Mouse (Mus musculus) MEL (cell line): ENCODE data around the gene Cyp39a1.
A peak's percentile ranks its signal among the peaks of the same experiment; 100 is the strongest.

Source experiments
- CHD2 ChIP-seq: IDR thresholded peaks from 2 replicates; pipeline ENCODE4 v1.6.1; 2011; ENCODE audit warnings: low read length, improper control_type of control experiment
- CTCF ChIP-seq, 3 experiments: IDR thresholded peaks in 2 of 3; conservative IDR thresholded peaks in 1 of 3; 2 replicates each; pipeline ENCODE4 v1.5.1; 2011 to 2012; ENCODE audit warnings: low read length in 3 of 3, low read depth in 2 of 3, mild to moderate bottlenecking in 2 of 3, improper control_type of control experiment in 1 of 3, inconsistent platforms in 1 of 3, mixed read lengths in 1 of 3, moderate library complexity in 1 of 3; ENCODE audit not compliant: control insufficient read depth in 1 of 3, insufficient read depth in 1 of 3, poor library complexity in 1 of 3, severe bottlenecking in 1 of 3
- EP300 ChIP-seq, 2 experiments: IDR thresholded peaks; 2 replicates each; pipeline ENCODE4 v1.6.1; 2011; ENCODE audit warnings: improper control_type of control experiment in 2 of 2, low read length in 2 of 2, low read depth in 1 of 2, mild to moderate bottlenecking in 1 of 2
- GABPA ChIP-seq: IDR thresholded peaks from 2 replicates; pipeline ENCODE4 v1.6.1; 2012; ENCODE audit warnings: low read depth, mild to moderate bottlenecking, inconsistent platforms, low read length, improper control_type of control experiment, moderate library complexity
- MEF2A ChIP-seq: IDR thresholded peaks from 2 replicates; pipeline ENCODE4 v1.6.1; 2014; ENCODE audit warnings: low read depth, mild to moderate bottlenecking, inconsistent platforms, low read length, improper control_type of control experiment; ENCODE audit not compliant: poor library complexity, insufficient replicate concordance, severe bottlenecking; ENCODE audit errors: extremely low read depth
- MXI1 ChIP-seq: IDR thresholded peaks from 2 replicates; pipeline ENCODE4 v1.6.1; 2011; ENCODE audit warnings: mild to moderate bottlenecking, low read depth, low read length, improper control_type of control experiment
- POLR2A ChIP-seq, 2 experiments: IDR thresholded peaks; 2 replicates each; pipeline ENCODE4 v1.6.1; 2011 to 2012; ENCODE audit warnings: low read length in 2 of 2, mild to moderate bottlenecking in 2 of 2, control low read depth in 1 of 2, improper control_type of control experiment in 1 of 2, low read depth in 1 of 2, moderate library complexity in 1 of 2; ENCODE audit not compliant: control insufficient read depth in 1 of 2, insufficient read depth in 1 of 2, poor library complexity in 1 of 2
- RAD21 ChIP-seq: IDR thresholded peaks from 2 replicates; pipeline ENCODE4 v1.6.1; 2011; ENCODE audit warnings: mild to moderate bottlenecking, low read depth, low read length, improper control_type of control experiment
- SMC3 ChIP-seq: IDR thresholded peaks from 2 replicates; pipeline ENCODE4 v1.6.1; 2011; ENCODE audit warnings: low read depth, low read length, improper control_type of control experiment
- TAL1 ChIP-seq: IDR thresholded peaks from 2 replicates; pipeline ENCODE4 v1.6.1; 2012; ENCODE audit warnings: mild to moderate bottlenecking, inconsistent platforms, low read length, moderate library complexity, mixed read lengths
- USF1 ChIP-seq: IDR thresholded peaks from 2 replicates; pipeline ENCODE4 v1.6.1; 2014; ENCODE audit warnings: low read depth, mild to moderate bottlenecking, inconsistent platforms, low read length, improper control_type of control experiment, moderate library complexity
- USF2 ChIP-seq, 2 experiments: IDR thresholded peaks; 2 replicates each; pipeline ENCODE4 v1.6.1; 2011 to 2012; ENCODE audit warnings: improper control_type of control experiment in 2 of 2, low read length in 2 of 2, borderline replicate concordance in 1 of 2, inconsistent platforms in 1 of 2, low read depth in 1 of 2, mild to moderate bottlenecking in 1 of 2; ENCODE audit not compliant: insufficient read depth in 1 of 2
- ZMIZ1 ChIP-seq: IDR thresholded peaks from 2 replicates; pipeline ENCODE4 v1.6.1; 2012; ENCODE audit warnings: low read depth, mild to moderate bottlenecking, inconsistent platforms, low read length, improper control_type of control experiment, moderate library complexity

DNA sequence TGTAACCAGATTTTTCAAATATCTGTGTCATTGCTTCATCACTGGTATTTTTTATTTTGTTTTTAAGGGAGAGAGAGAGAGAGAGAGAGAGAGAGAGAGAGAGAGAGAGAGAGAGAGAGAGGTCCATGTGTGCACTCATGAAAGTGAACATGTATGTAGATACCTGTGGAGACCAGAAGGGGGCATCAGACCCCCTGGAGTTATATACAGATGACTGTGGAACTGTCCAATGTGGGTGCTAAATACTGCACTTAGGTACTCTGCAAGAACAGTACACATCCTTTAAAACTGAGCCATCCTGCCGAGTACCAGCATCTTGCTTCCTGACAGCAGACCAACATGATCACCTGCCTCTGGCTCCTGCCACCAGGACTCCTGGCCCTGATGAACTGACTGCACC is 9.0 kb downstream of the Cyp39a1 start:
- TF ChIP-seq CTCF (IDR thresholded peaks at IDR 0.05 in 2 of 3, conservative IDR thresholded peaks at IDR 0.05 in 1 of 3; ENCODE audit: control insufficient read depth in 1 of 3, insufficient read depth in 1 of 3, low read depth in 2 of 3, low read length in 3 of 3, poor library complexity in 1 of 3, severe bottlenecking in 1 of 3) (no peak), GABPA (no peak), TAL1 (no peak), POLR2A (IDR thresholded peaks at IDR 0.05; ENCODE audit: control insufficient read depth in 1 of 2, insufficient read depth in 1 of 2, low read depth in 1 of 2, low read length in 2 of 2, poor library complexity in 1 of 2) (no peak), USF1 (no peak), MXI1 (no peak), SMC3 (0 out of 2 replicates have a peak, but pooled peaks have one; percentile 4), MEF2A (no peak), EP300 (IDR thresholded peaks at IDR 0.05; ENCODE audit: low read depth in 1 of 2, low read length in 2 of 2) (no peak), ZMIZ1 (no peak), CHD2 (no peak), USF2 (IDR thresholded peaks at IDR 0.05; ENCODE audit: borderline replicate concordance in 1 of 2, insufficient read depth in 1 of 2, low read depth in 1 of 2, low read length in 2 of 2) (no peak), RAD21 (no peak)
